Mouse (Mus musculus): Measurements from ENCODE around the gene Ly9. TPM values are rescaled to one million over a fixed set of nuclear protein-coding genes. Genes with fewer than 3 reads are reported as not detected.

The Ly9 gene
- under 1 TPM in 1 of 2 experiments, not detected in 1; 0.12 TPM for total RNA-seq (2021)
- long read RNA-seq, experiment 1, result 0 reads
- long read RNA-seq, experiment 2, result 0 reads

DNA sequence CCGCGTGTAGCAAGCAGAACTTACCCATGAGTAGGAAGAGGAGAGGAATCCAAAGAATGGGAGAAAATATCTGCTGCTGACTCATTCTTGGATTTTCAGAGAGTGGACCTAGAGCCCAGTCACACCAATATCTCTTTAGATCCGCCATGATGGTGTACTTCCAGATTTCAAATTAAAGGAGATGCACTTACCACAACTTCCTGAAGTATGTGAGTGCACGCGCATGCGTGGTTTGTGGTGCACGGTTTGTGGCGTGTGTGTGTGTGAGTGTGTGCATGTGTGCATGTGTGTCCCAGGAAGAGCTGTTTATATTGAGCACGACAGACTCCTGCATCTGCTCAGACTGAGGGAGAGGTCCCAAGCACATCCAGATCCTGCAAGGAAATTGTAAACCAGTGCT, at the start of gene Ly9:
Gene Ly9 (minus strand): TSS at position 235 of the 400 bp plus-strand sequence.
- DNase-seq, result no peak
- intact Hi-C loops (cut with DNase I), result no loop called here

DNA sequence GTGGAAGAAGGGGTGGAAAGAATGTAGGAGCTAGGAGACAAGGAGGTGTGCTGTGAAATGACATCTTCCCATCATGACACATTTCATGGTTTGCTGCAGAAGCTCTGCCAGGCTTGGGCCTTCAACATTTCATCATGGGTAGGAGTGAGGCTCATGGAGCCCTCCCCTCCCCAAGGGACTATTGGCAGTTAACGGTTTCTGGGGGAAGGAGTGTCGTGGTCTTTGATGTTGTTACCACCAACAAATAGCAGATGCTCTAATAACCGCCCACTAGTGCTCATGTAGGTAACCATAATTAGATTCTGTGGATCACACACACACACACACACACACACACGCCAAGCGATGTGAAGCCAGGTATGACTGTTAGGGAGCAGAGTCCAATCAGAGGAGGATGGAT, 45.5 kb upstream of the Ly9 start, which contains the start of gene Slamf7:
Gene Slamf7 (minus strand): TSS at position 302 of the 400 bp plus-strand sequence.
- no peak for DNase-seq
- intact Hi-C loops (cut with DNase I), result no loop called here

DNA sequence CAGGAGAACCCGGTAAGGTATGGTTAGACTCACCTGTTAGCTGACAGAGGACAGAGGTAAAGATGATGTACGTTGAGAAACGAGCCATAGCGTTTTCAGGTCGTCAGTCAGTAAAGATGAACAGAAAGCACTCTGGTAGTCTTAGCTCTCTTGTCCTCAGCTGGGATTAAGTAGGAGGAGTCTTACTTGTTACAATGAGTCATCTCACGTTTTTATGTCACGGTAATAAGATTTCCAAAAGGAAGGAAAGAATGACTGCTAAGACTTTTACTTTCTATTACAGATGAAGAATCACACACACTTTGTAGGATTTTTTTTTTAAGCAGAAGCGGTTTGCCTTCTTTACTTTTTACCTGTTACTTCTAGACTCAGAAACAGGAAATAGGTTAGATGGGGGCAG, 41.6 kb upstream of the Ly9 start:
- no peak for DNase-seq
- intact Hi-C loops (cut with DNase I), result no loop called here

DNA sequence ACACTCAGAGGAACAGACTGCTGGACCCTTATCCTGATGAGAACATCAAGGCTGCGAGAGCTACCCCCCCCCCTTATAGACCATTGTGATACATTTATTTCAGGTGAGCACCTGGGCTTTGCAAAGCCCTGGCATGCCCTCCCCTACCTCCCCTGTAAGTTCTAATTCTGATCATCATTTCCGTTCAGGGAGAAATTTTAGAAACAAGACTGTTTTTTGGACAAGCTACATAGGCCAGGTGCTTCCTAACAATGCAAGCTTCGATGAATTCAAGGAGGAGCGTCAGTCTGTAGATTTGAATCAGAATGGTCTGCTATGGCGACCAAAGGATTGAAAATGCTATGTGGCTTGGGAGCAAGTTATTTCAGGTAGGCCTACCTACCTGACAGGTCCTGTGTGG, 40.5 kb upstream of the Ly9 start:
- intact Hi-C loops (cut with DNase I), result no loop called here

DNA sequence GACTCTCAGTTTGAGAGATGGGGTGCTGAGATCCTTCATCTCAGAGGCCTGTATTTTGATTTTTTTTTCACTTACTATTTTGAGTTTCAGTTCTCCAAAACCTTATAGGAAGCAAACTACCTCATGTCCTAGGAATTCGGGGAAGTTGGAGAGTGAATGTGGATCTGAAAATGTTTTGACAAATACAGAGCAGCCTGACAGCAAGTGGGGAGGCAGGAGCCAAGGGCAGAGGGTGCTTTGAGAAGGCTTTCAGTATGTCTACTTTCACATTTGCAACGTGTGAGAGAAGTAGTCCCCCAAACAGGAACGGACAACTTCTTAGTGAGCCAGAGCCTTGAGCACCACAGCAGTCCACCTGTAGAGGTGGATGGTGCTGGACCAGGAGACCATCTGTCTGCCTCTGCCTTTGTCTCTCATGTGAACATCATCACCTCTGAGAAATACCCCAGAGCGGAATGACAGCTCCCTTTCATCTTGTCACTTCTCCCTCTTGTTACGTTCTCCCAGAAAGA, 39.3 kb upstream of the Ly9 start:
- intact Hi-C loops (cut with DNase I), result no loop called here
- no peak for DNase-seq

More for the DNA sequence above, 40.5 kb upstream of the Ly9 start:
- no peak for DNase-seq

DNA sequence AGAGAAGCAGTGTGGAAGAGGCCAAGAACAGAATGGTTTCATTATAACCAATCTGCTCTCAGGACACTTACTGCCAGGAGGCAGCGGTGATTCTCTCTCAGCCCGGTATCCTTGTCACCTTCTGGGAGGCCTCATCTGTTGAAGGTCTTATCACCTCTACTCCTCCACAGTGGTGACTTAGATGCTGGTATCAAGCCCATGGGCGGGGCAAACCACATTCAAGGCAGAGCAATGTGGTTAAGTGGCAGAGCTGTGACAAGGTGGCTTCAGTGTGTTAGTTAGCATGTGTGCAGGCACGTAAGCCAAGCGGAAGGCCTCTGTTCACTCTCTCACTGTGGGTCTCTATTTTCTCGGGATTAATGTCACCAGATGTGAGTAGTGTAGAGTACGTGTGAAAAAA, 36.4 kb upstream of the Ly9 start:
- intact Hi-C loops (cut with DNase I), result no loop called here
- DNase-seq, result no peak

DNA sequence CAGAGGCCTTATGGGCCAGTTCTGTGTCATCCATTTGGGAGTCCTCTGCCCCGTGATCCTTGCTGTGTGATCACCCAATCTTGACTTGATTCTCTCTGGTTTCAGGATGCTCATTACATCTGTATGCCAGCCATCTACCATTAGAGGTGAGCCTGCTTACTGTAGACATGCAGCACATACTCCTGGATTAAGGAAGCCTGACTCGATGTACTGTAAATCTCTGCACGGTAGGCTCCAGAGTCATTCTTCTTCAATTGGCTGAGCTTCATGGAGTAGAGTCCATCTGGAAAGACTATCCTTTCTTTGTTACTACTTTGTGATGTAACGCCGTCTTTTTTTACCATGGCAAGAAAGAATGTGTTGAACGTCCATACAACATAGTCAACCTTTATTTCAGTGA, 33.6 kb upstream of the Ly9 start:
- DNase-seq, result no peak
- intact Hi-C loops (cut with DNase I), result no loop called here

DNA sequence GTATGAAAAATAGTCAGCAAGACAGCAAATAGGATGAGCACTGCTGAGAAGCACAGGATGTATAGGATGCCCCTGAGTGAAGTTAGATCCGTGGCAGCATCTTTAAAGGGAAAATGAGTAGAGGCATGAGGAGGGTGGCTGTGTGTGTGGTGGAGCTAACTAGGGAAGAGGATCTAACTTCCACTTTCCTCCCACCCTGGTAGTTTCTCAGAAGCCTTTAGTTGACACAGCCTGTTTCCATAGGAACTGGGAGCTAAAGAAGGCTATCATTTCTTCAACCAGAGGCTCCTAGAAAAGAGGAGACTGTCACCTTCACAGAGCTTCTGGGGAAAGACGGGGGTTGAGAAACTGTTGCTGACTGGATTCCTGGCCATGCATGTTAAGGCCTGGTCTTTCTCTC, 31.5 kb upstream of the Ly9 start:
- no peak for DNase-seq
- intact Hi-C loops (cut with DNase I), result no loop called here

DNA sequence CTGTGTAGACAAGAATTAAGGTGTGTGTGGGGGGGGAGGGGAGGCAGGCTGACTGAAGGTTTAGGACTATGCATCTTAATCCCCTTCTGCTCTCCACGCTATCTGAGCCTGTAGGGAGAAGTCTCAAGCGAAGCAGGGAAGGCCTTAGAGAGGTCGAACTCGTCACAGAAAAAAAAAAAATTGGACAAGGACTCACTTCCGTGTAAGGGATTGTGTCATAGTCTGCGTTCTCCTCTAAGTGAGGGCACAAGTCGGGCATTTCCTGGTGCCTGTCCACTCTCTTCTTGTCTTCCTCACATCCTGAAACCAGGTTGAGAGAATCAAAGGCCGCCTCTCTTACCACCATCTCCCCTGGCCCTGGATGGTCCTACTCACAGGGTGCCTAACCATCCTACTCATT, 29.9 kb upstream of the Ly9 start:
- intact Hi-C loops (cut with DNase I), result no loop called here
- DNase-seq, result no peak

DNA sequence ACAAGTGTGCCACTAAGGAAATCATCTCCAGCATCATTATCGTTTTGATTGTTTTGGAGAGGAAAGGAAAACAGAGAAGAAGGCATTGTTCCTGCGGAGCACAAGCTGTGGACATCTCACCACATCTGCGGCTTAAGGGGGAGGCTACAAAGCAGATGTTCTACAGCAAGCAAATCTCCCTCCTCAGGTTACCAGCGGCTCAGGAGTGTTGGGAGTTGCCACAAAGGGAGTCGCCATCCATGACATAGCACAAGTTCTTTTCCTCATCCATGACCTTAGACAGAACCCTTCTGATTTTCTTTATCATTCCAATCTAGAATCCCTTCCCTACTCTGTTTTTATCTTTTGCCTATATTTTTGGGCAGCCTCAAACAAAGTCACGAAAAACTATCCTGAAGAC, 28.5 kb upstream of the Ly9 start:
- intact Hi-C loops (cut with DNase I), result no loop called here
- no peak for DNase-seq

DNA sequence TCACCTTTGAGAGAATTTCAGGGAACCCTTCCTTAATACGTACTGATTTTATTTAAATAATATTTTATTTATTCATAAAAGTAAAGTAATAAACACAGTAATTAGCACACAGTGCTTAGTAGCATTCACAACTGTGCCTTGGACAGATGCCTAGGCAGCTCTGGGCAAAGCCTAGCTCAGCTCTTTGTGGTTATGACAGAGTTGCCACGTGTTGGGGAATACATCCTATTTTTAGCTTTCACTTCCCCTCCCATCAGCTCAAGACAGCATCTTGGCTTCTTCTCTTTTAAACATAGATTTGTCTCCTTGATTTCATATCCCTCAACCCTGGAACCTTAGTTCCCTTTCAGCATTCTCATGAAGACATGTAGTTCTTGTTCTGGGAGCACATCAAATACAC, 24.2 kb upstream of the Ly9 start:
- intact Hi-C loops (cut with DNase I), result no loop called here
- DNase-seq, result no peak

DNA sequence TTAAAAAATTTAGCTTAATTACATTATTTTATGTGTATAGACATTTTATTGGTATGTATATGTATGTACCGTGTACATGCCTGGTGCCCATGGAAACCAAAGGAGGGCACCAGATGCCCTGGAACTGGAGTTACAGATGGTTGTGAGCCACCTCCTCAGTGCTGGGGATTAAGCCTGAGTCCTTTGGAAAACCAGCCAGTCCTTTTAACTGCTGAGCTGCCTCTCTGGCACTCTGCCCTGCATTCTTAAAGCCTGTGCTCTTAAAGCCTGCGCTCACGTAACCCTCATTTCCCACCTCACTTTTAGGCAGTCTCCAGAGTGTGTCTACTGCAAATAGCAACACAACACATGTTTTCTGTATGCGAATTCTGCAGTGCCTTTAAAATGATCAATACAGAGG, 23.7 kb upstream of the Ly9 start:
- no peak for DNase-seq
- intact Hi-C loops (cut with DNase I), result no loop called here

DNA sequence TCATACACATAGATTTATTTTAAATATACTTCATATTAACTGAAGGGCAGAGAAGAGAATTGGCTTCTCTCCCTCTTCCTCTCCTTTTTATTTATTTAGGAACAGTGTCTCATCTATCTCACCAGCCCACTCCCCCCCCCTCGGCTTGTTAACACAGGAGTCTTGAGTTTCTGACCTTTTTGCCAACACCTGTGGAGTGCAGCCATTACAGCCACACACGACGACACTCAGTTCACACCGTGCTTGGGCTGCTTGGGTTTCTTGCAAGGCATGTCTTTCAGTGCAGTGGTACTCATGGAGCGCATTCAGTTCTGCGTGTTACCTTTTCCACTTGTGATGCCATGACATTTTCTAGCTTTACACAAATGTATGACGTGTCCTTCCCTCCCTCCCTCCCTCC, 22.8 kb upstream of the Ly9 start:
- DNase-seq, result no peak
- intact Hi-C loops (cut with DNase I), result no loop called here

DNA sequence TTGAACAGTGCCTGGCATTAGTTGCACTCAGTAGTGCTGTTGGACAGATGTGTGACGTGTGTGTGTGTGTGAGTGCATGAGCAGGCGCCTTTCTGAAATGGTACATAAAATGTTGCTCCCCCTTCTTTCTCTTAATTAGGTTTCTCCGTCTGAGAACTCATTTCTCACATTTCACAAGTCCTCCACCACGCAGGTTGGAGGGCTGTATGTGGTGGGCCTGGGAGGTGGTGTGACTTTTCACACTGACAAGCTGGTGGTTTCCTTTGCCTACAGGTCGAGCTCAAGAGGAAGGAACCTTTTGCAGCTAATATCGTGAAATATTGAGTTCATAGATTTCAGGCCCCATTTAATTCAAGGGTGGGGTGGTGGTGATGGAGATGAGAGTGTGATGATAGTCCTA, 22.0 kb upstream of the Ly9 start:
- intact Hi-C loops (cut with DNase I), result no loop called here
- no peak for DNase-seq

DNA sequence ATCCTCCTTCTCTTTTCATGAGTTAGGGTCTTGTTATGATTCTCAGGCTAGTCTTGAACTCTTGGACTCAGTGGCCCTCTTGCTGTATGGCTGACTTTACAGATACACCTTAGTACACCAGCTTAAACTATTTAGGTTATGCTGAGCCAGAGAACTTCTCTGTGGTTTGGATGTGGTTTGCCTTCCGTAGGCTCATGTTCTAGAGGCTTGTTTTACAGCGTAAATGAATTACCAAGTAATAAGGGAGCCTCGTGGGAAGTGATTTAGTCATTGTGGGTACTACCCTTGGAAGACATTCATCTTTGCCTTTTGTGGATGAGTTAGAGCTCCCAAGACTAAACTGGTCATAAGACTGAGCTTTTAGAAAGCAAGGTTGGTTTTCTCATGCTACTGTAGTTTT, 20.6 kb upstream of the Ly9 start:
- no peak for DNase-seq

DNA sequence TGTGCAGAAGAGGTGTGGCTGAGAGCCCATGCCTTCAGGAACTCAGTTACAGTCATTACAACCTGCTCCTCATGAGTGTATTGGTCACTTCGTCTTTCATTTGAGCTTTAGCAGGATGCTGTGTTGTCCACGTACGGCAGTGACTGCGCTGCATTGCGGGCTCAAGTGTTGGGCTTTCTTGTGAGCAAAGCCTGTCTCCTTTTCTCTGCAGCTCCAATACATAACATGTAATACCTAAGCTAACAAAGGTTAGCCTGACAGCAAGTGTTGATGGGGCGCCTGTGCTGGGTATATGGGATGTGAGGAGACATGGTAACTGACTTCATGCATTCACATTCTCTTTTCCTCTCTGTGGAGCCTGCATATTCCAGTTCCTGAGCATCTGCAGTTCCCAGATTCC, 12.9 kb upstream of the Ly9 start:
- intact Hi-C loops (cut with DNase I), result no loop called here
- DNase-seq, result no peak

More for the DNA sequence above, 20.6 kb upstream of the Ly9 start:
- intact Hi-C loops (cut with DNase I), result no loop called here

DNA sequence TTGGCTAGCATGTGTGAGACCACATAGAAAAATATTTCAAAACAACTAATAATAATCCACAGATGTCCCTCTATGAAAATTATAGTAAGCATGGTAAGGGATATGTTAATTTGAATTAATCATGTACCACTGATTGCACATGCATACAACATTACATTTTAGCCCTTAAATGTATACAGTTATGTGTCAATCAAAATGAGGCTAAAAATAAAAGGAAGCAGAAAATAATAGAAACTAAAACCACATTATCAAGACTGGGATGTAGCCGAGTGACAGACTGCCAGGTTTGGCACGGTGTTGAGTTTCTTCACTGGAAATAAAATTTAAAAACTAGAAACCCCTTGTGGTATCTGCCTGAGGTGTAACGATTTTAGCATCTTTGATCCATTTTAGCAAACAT, 12.4 kb upstream of the Ly9 start:
- DNase-seq, result no peak
- intact Hi-C loops (cut with DNase I), result no loop called here

DNA sequence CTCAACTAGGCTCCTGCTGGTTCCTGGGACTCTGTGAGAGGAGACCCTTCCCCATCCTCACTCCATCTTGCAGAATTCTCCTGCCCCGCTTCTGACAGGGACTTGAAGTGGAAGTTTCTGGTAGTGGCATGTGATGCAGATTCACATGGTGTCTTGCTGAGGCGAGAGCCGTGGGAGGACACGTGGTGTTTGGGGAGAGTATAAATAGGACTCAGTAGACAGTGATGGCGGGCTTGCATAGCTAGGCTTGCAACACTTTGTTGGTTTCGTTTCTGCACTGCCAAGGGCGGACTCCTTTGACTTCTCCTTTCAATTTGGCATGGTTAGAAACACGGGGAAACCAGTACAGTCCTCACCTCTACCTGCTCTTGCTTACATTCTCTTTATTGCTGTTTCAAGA, 11.8 kb upstream of the Ly9 start:
- intact Hi-C loops (cut with DNase I), result no loop called here
- no peak for DNase-seq

DNA sequence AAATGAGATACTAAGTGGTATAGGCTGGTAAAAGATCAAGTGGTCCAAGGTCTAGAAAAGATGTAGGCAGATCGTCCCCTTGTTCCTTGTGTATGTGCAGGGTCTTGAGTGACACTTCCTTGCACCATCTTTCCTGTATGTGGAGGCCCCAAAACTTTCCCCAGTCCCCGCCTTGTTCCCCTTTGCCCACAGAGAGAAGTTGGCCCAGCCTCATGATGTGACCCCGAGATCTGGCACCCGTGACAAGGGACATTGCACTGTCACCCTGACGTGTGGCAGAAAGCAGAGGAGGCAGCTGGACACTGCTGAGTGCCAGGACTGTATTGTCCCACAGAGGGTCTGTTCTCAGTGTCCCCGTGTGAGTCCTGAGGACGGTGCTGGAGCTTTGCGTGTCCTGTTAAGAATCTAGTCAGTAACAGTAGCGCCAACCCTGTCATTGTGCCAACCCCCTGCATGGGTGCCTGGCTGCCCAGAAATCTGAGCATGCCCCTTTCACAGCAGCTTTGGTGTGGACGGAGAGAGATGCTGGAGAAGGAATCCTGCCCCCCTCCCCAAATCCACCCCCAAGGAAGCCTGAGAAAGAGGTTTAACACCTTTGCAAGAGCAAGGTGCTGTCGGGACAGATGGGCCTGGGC, 9.8 kb upstream of the Ly9 start:
- DNase-seq, result no peak
- intact Hi-C loops (cut with DNase I), result no loop called here

DNA sequence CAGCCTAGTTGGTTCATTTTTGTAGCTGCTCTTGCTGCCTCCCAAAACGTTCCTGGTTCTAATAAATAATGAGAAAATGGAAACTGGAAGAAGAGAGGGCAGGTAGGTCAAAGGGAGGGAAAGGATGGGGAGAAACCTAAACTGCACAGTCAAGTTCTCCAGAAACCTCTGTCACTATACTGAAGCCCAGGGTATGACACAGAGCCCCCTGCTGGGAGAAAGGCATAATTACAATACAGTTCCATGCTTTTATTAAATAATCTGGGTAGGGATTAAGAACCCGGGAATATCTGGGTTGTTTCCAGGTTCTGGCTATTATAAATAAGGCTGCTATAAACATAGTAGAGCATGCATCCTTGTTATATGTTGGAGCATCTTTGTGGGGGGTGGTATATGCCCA, 6.8 kb upstream of the Ly9 start:
- intact Hi-C loops (cut with DNase I), result no loop called here
- DNase-seq, result no peak

DNA sequence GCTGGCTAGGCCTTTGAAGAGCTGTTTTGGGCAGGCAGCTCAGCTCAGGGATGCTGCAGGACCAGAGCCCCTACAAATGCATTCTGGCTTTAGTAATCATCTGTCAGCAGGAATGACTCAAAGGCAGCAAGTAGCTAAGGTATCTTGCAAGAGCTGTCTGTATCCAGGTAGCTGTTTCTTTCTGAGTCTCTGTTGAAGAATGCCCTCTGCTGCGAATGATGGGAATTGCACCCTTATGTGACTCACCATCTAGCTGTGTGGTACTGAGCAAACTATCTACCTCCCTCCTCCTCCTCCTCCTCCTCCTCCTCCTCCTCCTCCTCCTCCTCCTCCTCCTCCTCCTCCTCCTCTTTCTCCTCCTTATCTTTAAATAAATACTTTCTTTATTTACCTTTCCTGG, 3.6 kb upstream of the Ly9 start:
- intact Hi-C loops (cut with DNase I), result no loop called here
- no peak for DNase-seq

DNA sequence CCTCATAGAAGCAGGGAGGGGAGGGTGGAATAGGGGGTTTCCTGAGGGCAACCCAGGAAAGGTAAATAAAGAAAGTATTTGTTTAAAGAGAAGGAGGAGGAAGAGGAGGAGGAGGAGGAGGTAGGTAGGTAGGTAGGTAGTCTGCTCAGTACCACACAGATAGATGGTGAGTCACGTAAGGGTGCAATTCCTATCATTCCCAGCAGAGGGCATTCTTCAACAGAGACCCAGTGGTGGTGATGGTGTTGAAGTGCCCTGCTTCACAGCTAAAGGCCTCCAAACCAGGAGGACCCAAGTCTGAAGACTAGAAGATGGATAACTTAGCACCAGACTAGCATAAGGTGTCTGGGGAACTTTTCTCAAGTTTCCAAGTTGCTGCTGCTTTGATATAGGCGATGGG, 2.8 kb upstream of the Ly9 start:
- intact Hi-C loops (cut with DNase I), result no loop called here
- DNase-seq, result no peak

DNA sequence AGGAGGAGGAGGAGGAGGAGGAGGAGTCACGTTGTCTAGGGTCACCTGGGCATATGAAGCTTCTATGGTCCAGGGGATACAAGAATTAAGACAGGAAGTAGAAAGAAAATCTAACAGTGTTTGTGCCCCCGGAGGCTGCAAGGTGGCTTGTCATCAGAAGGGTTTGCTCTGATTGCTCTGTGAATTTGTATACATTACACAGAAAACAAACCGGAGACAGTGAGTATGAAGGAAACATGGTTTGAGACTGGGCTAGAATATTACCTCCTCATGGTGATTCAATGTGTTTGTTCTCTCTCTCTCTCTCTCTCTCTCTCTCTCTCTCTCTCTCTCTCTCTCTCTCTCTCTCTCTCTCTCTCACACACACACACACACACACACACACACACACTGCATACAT, 554 bp downstream of the Ly9 start:
- no peak for DNase-seq

More for the DNA sequence above, 554 bp downstream of the Ly9 start:
- intact Hi-C loops (cut with DNase I), result no loop called here

Measured in gastrocnemius, postnatal 36 days (tissue).